Mouse (Mus musculus): ENCODE results near the gene Mknk2. TPM values are rescaled to one million over a fixed set of nuclear protein-coding genes. Genes with fewer than 3 reads are reported as not detected.

Gene Mknk2
- 100 to 1,000 TPM; 162 to 331 TPM for total RNA-seq (2021)
- long read RNA-seq, experiment 1, transcript Mknk2-205 (14 exons, 3,439 nt), result major isoform, 124 of 902 reads
- long read RNA-seq, experiment 1, transcript Mknk2-201 (12 exons, 3,065 nt), result minor isoform, 10 of 902 reads
- long read RNA-seq, experiment 1, partial matches to known transcripts, result 54 of 902 reads
- long read RNA-seq, experiment 1, other reads (novel, unspliced or antisense), result 714 of 902 reads
- long read RNA-seq, experiment 2, transcript Mknk2-205 (14 exons, 3,439 nt), result major isoform, 12 of 203 reads
- long read RNA-seq, experiment 2, partial matches to known transcripts, result 139 of 203 reads
- long read RNA-seq, experiment 2, other reads (novel, unspliced or antisense), result 52 of 203 reads

DNA sequence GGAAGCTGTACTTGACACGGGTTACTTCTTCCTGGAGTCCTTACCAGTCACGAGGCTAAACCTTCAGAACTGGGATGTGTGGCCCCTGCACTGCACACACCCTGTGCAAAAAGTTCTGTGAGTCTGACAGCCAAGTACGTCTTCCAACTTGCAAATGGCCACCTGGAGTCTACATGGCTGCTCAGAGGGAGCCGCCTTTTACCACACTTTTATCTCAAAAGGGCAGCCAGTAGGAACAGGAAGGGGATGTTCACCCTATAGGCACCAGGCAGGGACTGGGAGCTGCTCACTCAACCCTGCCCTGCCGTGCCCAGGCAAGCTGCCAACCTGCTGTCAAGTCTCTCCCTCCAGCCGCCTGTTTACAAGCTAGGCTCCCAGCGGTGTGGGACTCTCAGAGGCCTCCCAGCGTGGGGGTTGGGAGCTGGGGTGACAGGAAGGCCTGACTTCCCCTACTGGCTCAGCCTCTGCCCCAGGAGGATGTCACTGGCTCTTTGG is at the start of gene Mknk2:
Gene Mknk2, minus strand, starts transcription at position 171 of the 495 bp plus-strand sequence.
- peak; percentile 86 to 88 for DNase-seq (ENCODE audit: low spot score in 2 of 2)

DNA sequence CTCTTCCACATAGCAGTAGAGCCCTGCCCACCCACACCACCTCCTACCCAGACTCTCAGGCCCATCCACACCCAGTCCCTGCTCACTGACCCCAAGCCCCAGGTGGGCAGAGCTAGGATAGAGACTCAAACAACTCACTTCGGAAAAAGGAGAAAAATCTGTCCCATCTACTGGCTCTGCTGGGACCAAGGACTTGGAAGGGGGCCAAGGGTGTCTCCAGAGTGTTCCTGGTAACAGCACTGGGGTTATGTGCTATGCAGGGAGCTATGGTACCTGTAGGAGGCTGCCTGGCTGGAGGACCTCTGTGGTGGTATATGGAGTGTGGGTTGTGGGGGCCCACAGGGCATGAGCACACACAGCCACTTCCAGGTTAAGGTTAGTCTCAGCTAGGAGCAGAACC is 39.4 kb upstream of the Mknk2 start:
- DNase-seq (ENCODE audit: low spot score in 2 of 2), result peak in 1 of 2 experiments; percentile 36

DNA sequence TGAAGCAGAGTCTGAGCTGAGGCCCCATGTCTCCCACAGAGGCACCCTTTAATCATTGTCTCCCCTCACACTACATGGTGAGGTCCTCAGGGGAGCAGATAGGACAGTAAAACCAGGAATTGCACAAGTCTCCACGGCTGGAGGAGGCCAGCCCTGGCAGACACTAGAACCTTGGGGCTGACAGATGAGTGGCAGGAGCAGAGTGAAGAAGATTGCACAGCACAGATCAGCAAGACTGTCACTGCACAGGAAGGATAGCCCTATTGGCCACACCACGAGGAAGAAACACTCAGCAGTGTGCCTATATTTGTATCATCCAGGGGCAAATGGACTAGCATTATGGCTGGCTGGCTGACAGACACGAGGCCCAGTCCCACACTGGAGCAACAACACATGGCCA is 32.9 kb upstream of the Mknk2 start:
- no peak for DNase-seq (ENCODE audit: low spot score in 2 of 2)

DNA sequence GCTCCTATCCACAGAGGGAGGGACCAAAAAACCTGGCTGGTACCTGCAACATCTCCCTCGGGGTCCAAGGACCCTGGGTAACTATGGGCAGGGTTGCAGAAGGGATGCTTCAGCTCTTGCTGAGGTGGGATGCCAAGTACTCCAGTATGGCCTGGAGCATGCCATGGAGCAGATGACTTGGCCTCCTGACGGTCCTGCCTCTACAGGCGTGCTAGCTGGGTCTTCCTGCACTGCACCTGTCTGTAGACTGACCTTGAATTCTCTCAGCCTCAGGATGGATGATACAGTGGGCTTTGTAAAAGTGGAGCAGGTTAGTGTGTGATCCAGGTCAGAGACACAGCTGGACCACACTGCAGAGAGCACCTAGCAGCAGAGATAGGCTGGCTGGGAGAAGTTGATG is 27.6 kb upstream of the Mknk2 start:
- DNase-seq (ENCODE audit: low spot score in 2 of 2), result no peak

DNA sequence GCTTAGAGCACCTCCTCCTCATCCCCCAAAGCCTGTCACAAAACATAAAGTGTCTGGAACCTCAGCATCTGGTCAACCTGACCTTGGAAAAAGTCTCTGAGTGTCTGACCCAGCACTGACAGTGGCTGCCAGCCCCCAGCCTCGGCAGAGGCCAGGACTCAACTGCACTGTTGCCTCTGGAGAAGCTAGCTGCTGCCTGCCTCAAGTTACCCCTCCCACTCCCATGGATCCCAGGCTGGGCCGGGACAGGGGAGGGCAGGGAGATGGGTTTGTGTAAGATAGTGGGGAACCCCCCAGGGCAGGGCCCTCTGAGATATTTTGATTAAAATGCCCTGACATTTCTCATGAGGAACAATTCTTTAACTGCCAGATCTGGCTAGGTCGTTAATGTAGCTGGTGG is 27.1 kb upstream of the Mknk2 start:
- DNase-seq (ENCODE audit: low spot score in 2 of 2), result no peak

DNA sequence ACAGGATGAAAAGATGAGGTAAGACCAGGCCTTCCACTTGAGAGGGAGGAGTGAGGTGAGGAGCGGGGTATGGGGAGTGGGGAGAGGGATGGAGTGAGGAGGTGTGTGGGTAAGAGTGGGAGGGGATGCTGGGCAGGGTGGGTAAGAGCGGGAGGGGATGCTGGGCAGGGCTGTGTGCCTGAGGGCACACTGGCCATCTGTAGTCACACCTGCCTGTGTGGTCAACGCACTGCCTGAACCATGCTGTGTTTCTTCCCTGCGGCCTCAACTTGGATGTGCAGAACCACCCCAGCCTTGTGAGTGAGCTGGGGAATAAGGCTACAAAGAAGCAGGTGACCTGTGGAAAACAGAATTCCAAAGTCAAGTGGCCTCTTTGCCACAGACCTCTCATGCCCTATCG is 26.5 kb upstream of the Mknk2 start:
- no peak for DNase-seq (ENCODE audit: low spot score in 2 of 2)

DNA sequence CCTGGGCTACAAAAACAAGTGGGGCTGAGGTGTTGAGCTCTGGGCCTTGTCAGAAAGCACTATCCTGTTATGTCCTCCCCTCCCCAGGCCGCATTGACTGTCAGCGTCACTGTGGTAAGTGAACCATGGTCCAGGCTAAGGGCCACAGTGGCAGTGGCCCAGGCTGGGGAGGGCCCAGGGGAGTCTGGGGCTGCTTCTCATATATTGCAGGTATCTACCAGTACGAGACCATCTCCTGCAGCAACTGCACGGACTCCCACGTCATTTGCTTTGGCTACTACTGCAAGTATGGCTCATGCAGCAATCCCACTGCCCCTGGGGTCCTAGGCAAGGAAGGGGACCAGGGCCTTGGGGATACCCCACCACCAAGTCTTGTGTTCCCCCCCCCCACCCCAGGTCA is 25.7 kb upstream of the Mknk2 start:
- no peak for DNase-seq (ENCODE audit: low spot score in 2 of 2)

DNA sequence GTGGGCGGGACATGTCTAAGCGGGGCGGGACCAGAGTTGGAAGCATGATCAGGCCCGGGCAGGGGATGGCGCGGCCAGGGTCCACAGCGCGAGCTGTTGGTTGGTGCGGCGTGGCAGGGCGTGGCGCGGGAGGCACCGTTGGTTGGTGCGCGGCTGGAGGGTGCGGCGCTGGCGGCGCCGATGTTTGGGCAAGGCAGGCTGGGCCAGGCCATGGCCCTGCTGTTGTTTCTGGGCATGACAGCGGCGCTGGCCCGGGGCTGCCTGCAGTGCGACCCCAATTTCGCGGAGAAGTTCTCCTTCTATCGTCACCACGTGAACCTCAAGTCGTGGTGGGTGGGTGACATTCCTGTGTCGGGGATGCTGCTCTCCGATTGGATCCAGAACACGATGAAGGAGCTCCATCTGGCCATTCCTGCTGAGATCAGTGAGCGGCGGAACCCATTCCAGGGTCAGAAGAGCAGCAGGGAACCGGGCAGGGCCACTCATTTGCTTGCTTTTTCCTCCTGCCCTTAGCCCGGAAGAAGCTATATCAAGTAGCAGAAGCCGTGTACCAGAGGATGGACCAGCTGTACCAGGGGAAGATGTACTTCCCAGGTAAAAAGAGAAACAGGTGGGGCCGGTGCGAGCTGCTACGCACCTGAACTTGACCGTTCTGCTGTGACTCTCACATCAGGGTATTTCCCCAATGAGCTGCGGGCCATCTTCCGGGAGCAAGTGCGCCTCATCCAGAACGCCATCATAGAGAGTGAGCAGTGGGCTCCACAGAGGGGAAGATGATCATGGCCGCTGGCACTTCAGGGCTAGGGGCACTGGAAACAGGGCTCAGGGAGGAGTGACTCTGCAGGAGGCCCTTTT is 24.9 kb upstream of the Mknk2 start:
- peak; percentile 89 to 91 for DNase-seq (ENCODE audit: low spot score in 2 of 2)

DNA sequence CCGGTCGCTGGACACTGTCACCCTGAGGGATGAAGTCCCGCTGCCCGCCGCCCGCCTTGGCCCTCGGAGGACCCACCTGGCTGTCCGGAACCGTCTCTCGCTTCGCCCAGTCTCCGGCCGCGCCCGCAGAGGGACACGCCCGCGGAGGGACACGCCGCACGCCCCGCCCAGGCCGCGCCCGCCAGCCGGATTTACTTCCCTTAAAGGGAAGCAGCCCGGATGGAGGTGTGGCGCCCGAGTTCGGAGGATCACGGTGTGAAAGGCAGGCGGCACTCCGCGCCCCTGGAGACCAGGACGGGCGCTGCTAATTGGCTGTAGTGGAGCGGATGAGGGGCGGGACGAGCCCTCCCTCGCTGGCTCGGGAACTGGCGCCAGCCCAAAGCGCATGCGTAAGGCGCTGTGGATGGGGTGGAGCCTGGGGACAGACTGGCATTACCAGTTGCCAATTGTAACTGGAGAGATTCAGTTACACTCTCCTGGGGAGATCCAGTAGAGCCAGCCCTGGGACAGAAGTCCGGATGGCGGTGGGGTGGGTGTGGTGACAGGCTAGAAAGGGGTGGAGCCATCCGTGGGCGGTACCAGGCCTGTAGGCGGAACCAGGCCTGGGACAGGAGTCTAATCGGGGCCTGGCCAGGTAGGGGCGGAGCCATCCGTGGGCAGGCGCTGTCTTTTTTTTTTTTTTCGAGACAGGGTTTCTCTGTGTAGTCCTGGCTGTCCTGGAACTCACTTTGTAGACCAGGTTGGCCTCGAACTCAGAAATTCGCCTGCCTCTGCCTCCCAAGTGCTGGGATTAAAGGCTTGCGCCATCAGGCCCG is 24.0 kb upstream of the Mknk2 start, which contains the start of the genes Mob3a and Izumo4:
Gene Mob3a, minus strand, starts transcription at position 257 of the 815 bp plus-strand sequence.
Gene Izumo4, plus strand, starts transcription at position 464 of the 815 bp plus-strand sequence.
- DNase-seq (ENCODE audit: low spot score in 2 of 2), result peak; percentile 96 to 98

DNA sequence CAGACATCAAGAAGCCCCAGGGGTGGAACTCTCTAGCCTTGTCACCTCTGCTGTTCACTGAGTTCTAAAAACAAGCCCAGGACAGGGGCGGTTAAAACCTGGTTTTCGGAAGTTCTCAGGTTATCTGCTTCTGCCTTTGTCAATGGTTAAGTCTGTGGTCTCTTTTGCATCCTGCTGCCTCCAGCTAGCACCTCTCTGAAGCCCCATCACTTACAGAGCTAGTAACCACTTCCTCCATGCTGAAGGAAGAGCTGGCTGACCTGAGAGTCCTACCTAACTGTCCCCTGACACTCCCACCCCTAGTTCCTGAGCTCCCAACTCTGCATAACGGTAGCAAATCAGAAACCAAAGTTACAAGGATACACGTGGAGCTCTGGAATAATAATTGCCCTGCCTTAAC is 22.8 kb upstream of the Mknk2 start:
- DNase-seq (ENCODE audit: low spot score in 2 of 2), result no peak

DNA sequence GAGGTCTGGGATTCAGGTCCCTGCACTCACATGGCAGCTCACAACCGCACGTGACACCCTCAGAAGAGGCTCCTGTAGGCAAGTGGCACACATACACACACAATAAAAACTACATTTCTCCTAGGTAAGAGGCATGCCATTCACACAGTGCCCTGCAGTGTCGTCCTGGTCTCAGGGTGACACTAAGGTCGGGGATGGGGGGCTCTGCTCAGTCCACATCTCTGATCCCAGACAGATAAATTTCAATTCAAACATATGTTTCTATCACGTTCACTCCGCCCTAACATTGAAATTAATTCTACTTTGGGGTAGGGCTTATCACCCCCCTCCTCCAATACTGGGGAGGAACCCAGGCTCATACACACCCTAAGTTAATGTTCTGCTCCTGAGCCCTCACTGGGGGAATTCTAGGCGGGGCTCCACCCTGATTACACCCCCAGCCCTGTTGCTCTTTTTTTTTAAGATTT is 22.2 kb upstream of the Mknk2 start:
- no peak for DNase-seq (ENCODE audit: low spot score in 2 of 2)

DNA sequence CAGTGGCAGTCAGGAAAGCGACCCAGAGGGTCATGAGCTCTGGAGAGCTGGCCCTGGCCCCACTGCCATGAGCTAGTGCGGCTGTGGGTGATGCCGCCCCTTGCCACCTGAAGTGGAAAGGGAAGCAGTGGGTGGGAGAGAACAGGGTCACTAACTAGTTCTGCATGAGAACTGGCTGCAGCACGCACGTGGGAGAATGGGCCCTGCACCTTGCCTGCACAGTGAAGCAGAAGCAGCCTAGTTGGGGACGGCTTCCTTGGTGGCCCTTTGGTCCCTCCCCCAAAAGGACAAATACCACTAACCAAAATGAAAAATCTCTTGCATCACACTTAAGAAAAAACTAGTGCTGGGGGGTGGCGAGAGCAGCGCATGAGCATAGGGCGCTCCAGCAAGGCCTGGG is 20.7 kb upstream of the Mknk2 start:
- no peak for DNase-seq (ENCODE audit: low spot score in 2 of 2)

DNA sequence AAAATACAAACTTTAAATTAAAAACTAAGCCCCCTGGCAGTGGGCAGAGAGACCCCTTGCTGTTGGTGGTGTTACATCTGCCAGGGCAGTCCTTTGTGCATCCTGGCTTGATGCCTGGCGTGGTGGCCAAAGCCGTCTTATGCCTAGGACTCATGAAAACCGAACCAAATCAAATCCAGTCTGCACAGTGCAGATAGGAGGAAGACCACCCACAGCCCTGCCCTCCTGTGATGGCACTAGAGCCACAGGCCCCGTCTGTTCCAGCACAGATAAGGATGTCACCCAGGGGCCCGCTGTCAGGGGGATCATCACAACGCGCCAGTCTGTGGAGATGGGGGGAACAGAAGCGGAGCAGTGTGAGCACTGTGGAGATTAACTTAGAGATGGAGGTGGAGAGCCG is 19.9 kb upstream of the Mknk2 start:
- DNase-seq (ENCODE audit: low spot score in 2 of 2), result no peak

DNA sequence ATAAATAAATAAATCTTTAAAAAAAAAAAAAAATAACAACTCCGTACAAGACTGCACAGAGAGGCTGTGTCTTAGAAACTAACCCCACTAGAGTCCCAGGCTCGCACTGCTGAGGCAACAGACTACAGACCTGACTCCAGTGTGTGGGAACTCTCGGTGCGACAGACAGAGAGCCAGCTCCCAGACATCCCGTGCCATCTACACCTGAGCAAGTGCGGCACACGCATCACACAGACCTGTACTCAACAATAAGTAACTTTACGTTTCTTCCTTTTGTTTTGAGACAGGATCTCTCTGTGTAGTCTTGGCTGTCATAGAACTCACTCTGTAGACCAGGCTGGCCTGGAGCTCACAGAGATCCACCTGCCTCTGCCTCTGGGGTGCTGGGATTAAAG is 19.5 kb upstream of the Mknk2 start:
- DNase-seq (ENCODE audit: low spot score in 2 of 2), result no peak

DNA sequence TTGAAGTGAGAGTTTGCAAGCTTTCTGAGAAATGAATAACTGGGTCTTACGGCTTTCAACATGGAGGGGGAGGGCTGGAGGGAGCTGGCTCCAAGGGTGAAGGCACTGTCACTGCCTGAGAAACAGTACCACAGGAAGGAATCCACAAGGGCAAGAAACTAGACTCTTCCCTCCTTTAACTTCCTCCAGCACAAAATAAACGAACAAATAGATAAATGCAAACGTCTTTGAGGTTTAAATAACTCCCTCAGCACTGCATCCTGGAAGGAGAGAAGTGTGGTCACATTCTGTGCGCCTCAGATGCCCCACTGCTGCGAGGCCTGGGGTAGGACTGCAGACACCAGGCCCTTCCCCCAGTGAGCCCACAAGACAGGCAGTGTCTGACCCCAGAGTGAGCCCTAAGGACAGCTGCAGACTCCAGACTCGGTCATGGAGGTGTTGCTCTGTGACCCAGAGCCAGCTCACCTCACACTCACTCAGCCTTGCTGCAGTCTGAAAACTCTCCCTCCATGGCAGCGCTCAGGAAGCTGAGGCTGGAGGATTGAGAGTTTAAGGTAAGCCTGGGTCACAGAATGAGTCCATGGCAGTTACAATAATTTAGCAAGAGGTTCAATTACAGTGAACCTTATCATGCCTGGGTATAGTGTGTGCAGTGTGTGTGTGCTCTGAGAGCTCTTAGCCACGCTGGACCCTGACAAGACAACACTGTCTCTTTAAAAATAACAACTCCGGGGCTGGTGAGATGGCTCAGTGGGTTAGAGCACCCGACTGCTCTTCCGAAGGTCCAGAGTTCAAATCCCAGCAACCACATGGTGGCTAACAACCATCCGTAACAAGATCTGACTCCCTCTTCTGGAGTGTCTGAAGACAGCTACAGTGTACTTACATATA is 18.8 kb upstream of the Mknk2 start:
- DNase-seq (ENCODE audit: low spot score in 2 of 2), result no peak

DNA sequence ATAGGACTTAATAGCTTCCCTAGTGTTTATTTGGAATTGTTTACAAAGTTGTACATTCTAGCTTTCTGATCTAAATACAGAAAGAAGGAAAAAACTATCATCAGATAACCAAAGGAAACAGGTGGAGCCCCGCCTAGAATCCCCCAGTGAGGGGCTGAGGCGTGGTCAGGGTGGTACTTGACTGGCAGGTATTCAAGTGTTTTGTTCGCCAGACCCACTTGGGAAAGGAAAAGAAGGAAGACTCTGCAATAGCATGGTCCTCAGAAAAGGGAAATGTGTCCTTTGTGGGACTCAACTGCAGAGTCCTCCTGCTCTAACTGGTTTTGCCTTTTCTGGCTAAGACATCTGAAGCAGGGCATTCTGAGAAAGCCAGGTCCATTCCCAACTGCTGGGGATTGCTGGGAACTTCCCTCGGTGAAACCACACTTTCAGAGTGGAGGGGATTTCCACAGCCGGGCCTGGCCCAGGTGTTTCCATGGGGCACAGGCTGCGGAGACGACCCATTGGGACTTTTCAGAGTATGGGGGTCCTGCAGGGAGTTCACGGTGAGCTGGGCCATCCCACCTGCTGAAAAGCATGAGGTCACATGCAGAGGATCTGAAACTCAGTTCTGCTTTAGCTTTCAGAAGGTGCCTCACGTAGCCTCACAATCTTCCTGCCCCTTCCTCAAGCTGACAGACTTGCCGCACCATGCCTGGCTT is 18.0 kb upstream of the Mknk2 start:
- DNase-seq (ENCODE audit: low spot score in 2 of 2), result no peak

DNA sequence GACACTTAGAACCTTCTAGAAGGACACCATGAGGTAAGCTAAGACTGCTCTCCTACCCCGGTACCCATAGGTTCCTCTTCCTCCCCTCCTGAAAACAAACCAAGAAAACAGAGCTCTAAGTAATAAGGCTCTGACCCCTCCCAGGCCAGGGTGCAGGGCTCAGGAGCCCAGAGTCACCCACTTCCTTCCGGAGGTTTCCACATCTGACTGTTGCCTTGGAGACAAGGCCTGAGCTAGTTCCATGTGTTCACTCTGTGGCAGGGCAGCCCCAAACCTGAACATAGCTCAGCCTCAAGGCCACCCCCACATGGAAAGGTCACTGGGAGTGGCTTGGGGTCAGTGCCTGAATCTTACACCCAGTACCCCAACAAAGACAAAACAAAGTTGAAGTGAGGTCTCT is 17.3 kb upstream of the Mknk2 start:
- DNase-seq (ENCODE audit: low spot score in 2 of 2), result peak in 1 of 2 experiments; percentile 52

DNA sequence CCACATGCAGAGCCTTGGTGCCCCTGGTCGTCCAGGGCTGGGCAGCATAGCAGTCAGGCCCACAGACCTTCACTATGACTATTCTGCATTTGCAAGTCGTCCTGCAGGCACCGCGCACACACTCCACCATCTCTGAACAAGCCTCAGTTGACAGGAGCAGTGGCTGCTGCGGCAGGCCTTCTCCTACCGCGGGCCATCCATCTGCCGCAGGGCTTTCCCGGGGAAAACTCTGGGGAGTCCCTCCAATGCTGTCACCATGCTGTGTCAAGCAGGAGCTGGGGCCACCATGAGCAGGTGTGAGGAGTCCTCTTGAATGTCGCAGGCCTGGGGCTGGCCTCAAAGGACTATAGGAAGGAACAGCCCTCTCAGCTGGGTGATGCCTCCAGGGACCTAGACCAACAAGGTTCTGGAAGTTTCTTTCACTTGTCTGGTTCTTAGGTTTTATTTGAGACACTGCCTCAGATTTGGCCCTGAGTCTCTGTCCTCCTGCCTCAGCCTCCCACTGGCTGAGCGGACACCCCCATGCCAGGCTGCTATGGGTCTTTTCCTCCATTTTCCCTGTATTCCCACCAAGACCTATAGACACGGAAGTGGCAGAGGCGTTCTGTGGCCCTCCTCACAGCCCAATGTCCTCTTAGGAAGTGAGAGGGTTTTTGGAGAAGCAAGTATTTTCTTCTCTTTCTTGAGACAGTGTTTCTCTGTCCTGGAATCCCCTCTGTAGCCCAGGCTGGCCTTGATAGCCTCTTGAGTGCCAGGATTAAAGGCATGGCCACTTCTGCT is 16.4 kb upstream of the Mknk2 start:
- DNase-seq (ENCODE audit: low spot score in 2 of 2), result no peak

Data from adrenal gland, adult 18-20 months (tissue).